Mouse (Mus musculus) kidney, embryonic 14.5 days (tissue): ENCODE measurements around the gene Mob3c. TPM values are rescaled to one million over a fixed set of nuclear protein-coding genes. Genes with fewer than 3 reads are reported as not detected.

Source experiments
- ATAC-seq: fragments of 200-750 bp; cut with Nextera tagmentation; 2 replicates; pipeline ENCODE4 v1.8.0; 2017; ENCODE audit warnings: moderate number of reproducible peaks, mild to moderate bottlenecking, moderate TSS enrichment, moderate library complexity; ENCODE audit not compliant: low FRiP score, low TSS enrichment
- H3K27ac ChIP-seq: fragments of 300-500 bp; sonication (generic); 2 replicates; pipeline ENCODE4 v1.5.1; 2014; ENCODE audit warnings: low read depth, mild to moderate bottlenecking, low read length, moderate library complexity, mixed read lengths
- H3K27me3 ChIP-seq: fragments of 300-500 bp; sonication (generic); 2 replicates; pipeline ENCODE4 v1.6.1; 2014; ENCODE audit warnings: mild to moderate bottlenecking, low read length; ENCODE audit not compliant: control insufficient read depth, insufficient read depth
- H3K36me3 ChIP-seq: fragments of 300-500 bp; sonication (generic); 2 replicates; pipeline ENCODE4 v1.6.1; 2014; ENCODE audit warnings: low read length, mixed read lengths; ENCODE audit not compliant: control insufficient read depth, insufficient read depth
- H3K4me1 ChIP-seq: fragments of 300-500 bp; sonication (generic); 2 replicates; pipeline ENCODE4 v1.6.1; 2014; ENCODE audit warnings: low read length, mixed read lengths; ENCODE audit not compliant: control insufficient read depth, insufficient read depth
- H3K4me2 ChIP-seq: fragments of 300-500 bp; sonication (generic); replicated peaks from 2 replicates; pipeline ENCODE4 v1.6.1; 2014; ENCODE audit warnings: low read depth, mild to moderate bottlenecking, low read length
- H3K4me3 ChIP-seq: fragments of 300-500 bp; sonication (generic); 2 replicates; pipeline ENCODE4 v1.5.1; 2014; ENCODE audit warnings: mild to moderate bottlenecking, low read length
- H3K9ac ChIP-seq: fragments of 300-500 bp; sonication (generic); 2 replicates; pipeline ENCODE4 v1.6.1; 2014; ENCODE audit warnings: low read depth, mild to moderate bottlenecking, low read length, moderate library complexity
- H3K9me3 ChIP-seq: fragments of 300-500 bp; sonication (generic); 2 replicates; pipeline ENCODE4 v1.6.1; 2016; ENCODE audit warnings: low read length; ENCODE audit not compliant: control insufficient read depth
- WGBS: fragments of 180-500 bp; shearing (Covaris S2); extraction: QIAGEN DNeasy Blood & Tissue Kit; methylation state at CpG from one replicate; pipeline ENCODE4 v1.1.7; 2014; 5-methylcytosine and 5-hydroxymethylcytosine counted together
- polyA plus RNA-seq: library from polyadenylated mRNA; unstranded; fragments of >200 nt; fragmentation: Nextera tagmentation; extraction: Ambion mirVana; gene quantifications from 2 replicates; pipeline ENCODE4 v1.2.1, GENCODE M21; 2014

Gene Mob3c
- polyA plus RNA-seq, 1 experiment from 2014 or later, result 9.9 TPM

DNA sequence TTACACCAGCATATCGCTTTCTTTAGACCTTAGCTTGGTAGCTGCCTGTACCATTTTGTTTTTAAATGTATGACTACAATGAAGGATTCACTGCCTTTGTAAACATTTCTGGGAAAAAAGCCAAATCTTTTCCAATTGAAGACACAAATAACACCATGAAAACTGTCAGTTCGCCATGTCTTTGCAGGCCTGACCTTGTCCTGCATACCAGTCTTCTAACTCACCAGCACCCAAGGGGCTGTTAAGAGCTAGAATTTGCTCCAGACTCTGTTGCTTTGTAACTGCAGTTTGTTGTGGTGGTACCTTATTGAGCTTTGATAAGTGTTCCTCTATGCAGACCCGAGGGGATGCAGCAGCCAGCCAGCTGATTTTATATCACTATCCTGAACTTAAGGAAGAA lies 27.9 kb upstream of the Mob3c start:
- Histone ChIP-seq H3K4me1 (no peaks in the 10 kb centered on the region), H3K4me3 (no peak overlapping the region), H3K27me3 (no peaks in the 10 kb centered on the region), H3K9me3 (no peaks in the 10 kb centered on the region), H3K36me3 (peaks cover 51% of the 10 kb centered on the region), H3K27ac (no peak overlapping the region), H3K4me2 (no peak overlapping the region), H3K9ac (no peak overlapping the region)
- no peak for ATAC-seq
- 86% methylated on average over 3 of the region's 3 CpGs for WGBS

- peaks cover 20% of the 10 kb centered on the region for H3K36me3 ChIP-seq
Observed at GRCm38 (mm10) chr4:115812326-115812725, 15.6 kb upstream of the Mob3c start.

GRCm38 (mm10) chr4:115815606-115816005 lies 12.3 kb upstream of the Mob3c start:
- H3K4me3 ChIP-seq, result no peak overlapping the region
- no peak overlapping the region for H3K4me2 ChIP-seq
- H3K9me3 ChIP-seq, result no peaks in the 10 kb centered on the region
- H3K27me3 ChIP-seq, result no peaks in the 10 kb centered on the region
- peaks cover 18% of the 10 kb centered on the region for H3K36me3 ChIP-seq
- no peak overlapping the region for H3K9ac ChIP-seq
- WGBS, result 89% methylated on average over 5 of the region's 5 CpGs
- no peak for ATAC-seq
- no peak overlapping the region for H3K27ac ChIP-seq
- no peaks in the 10 kb centered on the region for H3K4me1 ChIP-seq

More at GRCm38 (mm10) chr4:115812326-115812725, 15.6 kb upstream of the Mob3c start:
- no peak for ATAC-seq
- no peaks in the 10 kb centered on the region for H3K9me3 ChIP-seq
- 95% methylated on average over 4 of the region's 4 CpGs for WGBS
- H3K4me3 ChIP-seq, result no peak overlapping the region
- H3K27ac ChIP-seq, result no peak overlapping the region
- H3K4me1 ChIP-seq, result no peaks in the 10 kb centered on the region
- H3K27me3 ChIP-seq, result no peaks in the 10 kb centered on the region
- no peak overlapping the region for H3K4me2 ChIP-seq
- H3K9ac ChIP-seq, result no peak overlapping the region

- Histone ChIP-seq H3K9ac (no peak overlapping the region), H3K4me3 (no peak overlapping the region), H3K36me3 (peaks cover 3% of the 10 kb centered on the region; the same call in 1 of the 2 replicates), H3K27ac (no peak overlapping the region), H3K4me2 (no peak overlapping the region), H3K27me3 (no peaks in the 10 kb centered on the region), H3K9me3 (no peaks in the 10 kb centered on the region), H3K4me1 (no peaks in the 10 kb centered on the region)
- WGBS, result 69% methylated on average over 3 of the region's 3 CpGs
- no peak for ATAC-seq
Observed at GRCm38 (mm10) chr4:115820199-115820598, 7.7 kb upstream of the Mob3c start.

DNA sequence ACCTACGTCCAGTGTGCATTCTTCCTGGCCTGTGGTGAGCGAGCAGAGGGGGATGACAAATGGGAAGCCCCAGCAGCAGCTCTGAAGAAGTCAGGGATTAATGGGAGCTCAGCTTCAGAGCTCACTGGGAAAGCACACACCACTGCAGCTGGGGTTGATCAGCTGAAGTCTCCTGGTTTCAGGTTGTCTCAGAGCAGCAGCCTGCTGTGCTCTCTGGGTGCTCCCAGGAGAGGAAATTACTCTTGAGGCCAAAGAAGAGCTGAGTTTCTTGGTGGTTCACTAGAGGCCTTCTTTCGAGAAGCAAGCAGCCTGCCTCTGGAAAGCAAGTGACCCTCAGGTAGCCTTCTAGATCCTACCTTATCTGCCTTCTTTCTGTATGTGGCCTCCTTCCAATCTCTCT lies 6.9 kb upstream of the Mob3c start:
- ATAC-seq, result no peak
- Histone ChIP-seq H3K4me1 (no peaks in the 10 kb centered on the region), H3K4me2 (no peak overlapping the region), H3K36me3 (no peaks in the 10 kb centered on the region), H3K27ac (no peak overlapping the region), H3K4me3 (no peak overlapping the region), H3K9me3 (no peaks in the 10 kb centered on the region), H3K9ac (no peak overlapping the region), H3K27me3 (no peaks in the 10 kb centered on the region)
- 56% methylated on average over 3 of the region's 3 CpGs for WGBS

DNA sequence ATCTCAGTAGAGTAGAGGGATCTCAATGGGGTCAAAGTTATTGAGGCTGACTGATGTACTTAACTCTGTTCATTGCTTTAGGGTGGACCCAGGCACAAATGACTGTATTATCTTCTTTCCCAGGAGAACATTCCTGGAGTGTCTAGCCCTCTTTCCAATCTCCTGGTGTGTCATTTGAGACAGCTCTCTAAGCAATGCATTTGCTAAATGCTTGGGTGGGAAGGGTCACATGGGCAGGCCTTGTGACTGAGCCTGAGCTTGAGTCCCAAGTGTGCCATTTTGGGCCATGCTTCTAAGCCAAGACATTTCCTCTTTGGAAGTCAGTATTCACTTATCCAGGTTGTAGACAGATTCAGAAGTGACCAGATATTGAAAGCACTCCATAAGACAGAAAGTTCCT lies 6.5 kb upstream of the Mob3c start:
- no peak for ATAC-seq
- H3K36me3 ChIP-seq, result no peaks in the 10 kb centered on the region
- no peak overlapping the region for H3K4me3 ChIP-seq
- no peaks in the 10 kb centered on the region for H3K27me3 ChIP-seq
- no peaks in the 10 kb centered on the region for H3K9me3 ChIP-seq
- H3K4me2 ChIP-seq, result no peak overlapping the region
- no peak overlapping the region for H3K27ac ChIP-seq
- no peak overlapping the region for H3K9ac ChIP-seq
- H3K4me1 ChIP-seq, result no peaks in the 10 kb centered on the region

- Histone ChIP-seq H3K4me2 (no peak overlapping the region), H3K36me3 (no peaks in the 10 kb centered on the region), H3K4me1 (0 out of 2 replicates have a peak, but pooled peaks cover under 1% of the 10 kb centered on the region), H3K9me3 (no peaks in the 10 kb centered on the region), H3K27me3 (no peaks in the 10 kb centered on the region), H3K9ac (no peak overlapping the region), H3K27ac (no peak overlapping the region), H3K4me3 (no peak overlapping the region)
- ATAC-seq, result no peak
- WGBS, result 68% methylated on average over 3 of the region's 3 CpGs
Observed at GRCm38 (mm10) chr4:115821928-115822327, 6.0 kb upstream of the Mob3c start.

- Histone ChIP-seq H3K4me2 (no peak overlapping the region), H3K4me3 (no peak overlapping the region), H3K36me3 (no peaks in the 10 kb centered on the region), H3K9ac (no peak overlapping the region), H3K27ac (no peak overlapping the region), H3K4me1 (peaks cover 8% of the 10 kb centered on the region; the same call in 1 of the 2 replicates), H3K9me3 (no peaks in the 10 kb centered on the region), H3K27me3 (no peaks in the 10 kb centered on the region)
- 77% methylated on average over 2 of the region's 2 CpGs for WGBS
- ATAC-seq, result no peak
Observed at GRCm38 (mm10) chr4:115824178-115824577, 3.7 kb upstream of the Mob3c start.

DNA sequence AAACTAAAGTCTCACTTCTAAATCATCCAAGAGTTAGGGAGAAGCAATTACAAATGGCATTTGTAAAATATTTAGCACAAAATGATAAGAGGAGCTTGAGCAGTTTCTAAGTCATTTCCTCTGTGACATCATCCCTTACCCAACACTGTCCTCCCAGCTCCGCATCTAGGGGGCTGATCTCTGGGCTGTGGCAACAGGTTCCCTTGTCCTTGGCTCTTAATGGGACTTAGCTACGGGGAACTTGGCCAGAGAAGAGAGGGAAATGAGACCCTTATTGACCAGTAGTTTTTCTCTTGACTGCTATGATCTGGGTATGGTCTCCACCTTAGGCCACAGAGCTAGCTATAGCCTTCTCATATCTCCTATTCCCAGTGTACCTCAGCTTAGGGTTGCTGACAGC lies 2.6 kb upstream of the Mob3c start:
- Histone ChIP-seq H3K9ac (no peak overlapping the region), H3K4me3 (no peak overlapping the region), H3K9me3 (no peaks in the 10 kb centered on the region), H3K27ac (no peak overlapping the region), H3K27me3 (no peaks in the 10 kb centered on the region), H3K4me1 (peaks cover 8% of the 10 kb centered on the region; the same call in 1 of the 2 replicates), H3K4me2 (no peak overlapping the region), H3K36me3 (no peaks in the 10 kb centered on the region)
- WGBS, result 83% methylated on average over 2 of the region's 2 CpGs
- ATAC-seq, result no peak
